ENCODE assay signal across 13 mouse cellular contexts in the genomic region with DNA sequence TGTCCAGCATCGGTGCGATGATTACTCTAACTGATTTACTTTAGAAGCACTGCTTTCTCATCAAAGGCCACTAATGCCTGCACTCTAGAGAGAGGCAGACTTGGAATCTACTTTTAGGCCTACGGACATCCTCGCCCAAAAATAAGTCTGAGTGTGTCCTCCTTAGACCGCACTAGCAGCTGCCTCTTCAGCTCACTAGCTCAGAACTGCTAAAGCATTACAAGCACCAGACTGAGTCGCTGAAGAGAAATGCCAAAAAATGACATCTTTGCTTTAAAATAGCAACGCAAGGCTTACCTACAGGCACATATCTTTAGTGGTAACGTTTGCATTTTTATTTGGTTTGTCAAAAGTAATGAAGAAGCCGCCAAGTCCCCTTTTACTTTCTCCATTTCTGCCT.
"Had no signal": no experiment of that assay in that cellular context is flagged by ENCODE, and none has a peak within 500 bp of the region (broad histone marks: within the 10 kb centered on the region; RNA-seq: fewer than 3 reads in every experiment).

No protein-coding gene starts in this region.

- DNase-seq: gastrocnemius, postnatal 14 days; gastrocnemius, postnatal 36 days; heart, adult 11 months; heart, adult 2 months; heart, postnatal 14 days; heart, postnatal 36 days; kidney, adult 11 months; kidney, adult 2 months; kidney, adult 9 months; kidney, postnatal 14 days; kidney, postnatal 36 days; layer of hippocampus, postnatal 36 days; left cerebral cortex, postnatal 4 days had no signal
